In genomic region chr4:108403861-108404635, GRCm38 (mm10) we compare ENCODE assay signal across 22 mouse cellular contexts. TPM values are rescaled to one million over a fixed set of nuclear protein-coding genes. Genes with fewer than 3 reads are reported as not detected.
"Had no signal": no experiment of that assay in that cellular context is flagged by ENCODE, and none has a peak within 500 bp of the region (broad histone marks: within the 10 kb centered on the region; RNA-seq: fewer than 3 reads in every experiment).

No protein-coding gene starts in this region.

- DNase-seq: lung, adult 18-20 months; lung, embryonic 14.5 days; lung, postnatal 10 days; lung, postnatal 4 days; retina, postnatal 1 day; right cerebral cortex, adult 18-20 months; right cerebral cortex, postnatal 25 days; right cerebral cortex, postnatal 4 days; spleen, adult 18-20 months; thymus, adult 18-20 months; thymus, postnatal 14 days; thymus, postnatal 36 days had no signal

- H3K27ac ChIP-seq: midbrain, embryonic 10.5 days; midbrain, embryonic 13.5 days; neural tube, embryonic 13.5 days; neural tube, embryonic 15.5 days had no signal

- H3K4me2 ChIP-seq: lung, embryonic 14.5 days; midbrain, embryonic 13.5 days; neural tube, embryonic 13.5 days; neural tube, embryonic 15.5 days had no signal

- ATAC-seq: midbrain, embryonic 13.5 days; midbrain, embryonic 16.5 days had no signal

- H3K9ac ChIP-seq: lung, embryonic 14.5 days; midbrain, embryonic 13.5 days; neural tube, embryonic 13.5 days; neural tube, embryonic 15.5 days had no signal

- H3K4me3 ChIP-seq: midbrain, embryonic 10.5 days; midbrain, embryonic 13.5 days; myocyte; neural tube, embryonic 13.5 days; neural tube, embryonic 15.5 days had no signal

- H3K27me3 ChIP-seq: midbrain, embryonic 13.5 days; neural tube, embryonic 13.5 days; neural tube, embryonic 15.5 days had no signal

- H3K9me3 ChIP-seq: midbrain, embryonic 10.5 days; midbrain, embryonic 13.5 days; neural tube, embryonic 13.5 days; neural tube, embryonic 15.5 days had no signal

RNA-seq across cellular contexts. Expression of gene Shisal2a, which starts 20.9 kb away (rescaled TPM):
- total RNA-seq: megakaryocyte, adult 5-6 weeks; megakaryocyte-erythroid progenitor cell, adult 5-6 weeks had no signal
- polyA plus RNA-seq: small intestine, adult 2 months; thymus, postnatal 0 days had no signal
